Mouse (Mus musculus): ENCODE measurements around the gene Jph2. TPM values are rescaled to one million over a fixed set of nuclear protein-coding genes. Genes with fewer than 3 reads are reported as not detected.

Gene Jph2
- polyA plus RNA-seq, 1 experiment from 2014 or later = 41.0 TPM

GRCm38 (mm10) chr2:163343671-163344070 lies 54.1 kb downstream of the Jph2 start:
- ATAC-seq (replicated peaks; ENCODE audit: insufficient number of reproducible peaks, insufficient read depth, low FRiP score, low read depth) = no peak
- H3K9me3 ChIP-seq (replicated peaks) = no peaks in the 10 kb centered on the region
- H3K27me3 ChIP-seq = peaks cover 16% of the 10 kb centered on the region
- no peak overlapping the region for H3K9ac ChIP-seq
- peaks cover 27% of the 10 kb centered on the region; the same call in 1 of the 2 replicates for H3K36me3 ChIP-seq
- H3K27ac ChIP-seq = no peak overlapping the region
- WGBS = 93% methylated on average over 4 of the region's 4 CpGs
- H3K4me2 ChIP-seq = no peak overlapping the region
- H3K4me1 ChIP-seq (replicated peaks) = peaks cover 76% of the 10 kb centered on the region
- H3K4me3 ChIP-seq = no peak overlapping the region

GRCm38 (mm10) chr2:163340263-163340662 lies 57.5 kb downstream of the Jph2 start:
- H3K9me3 ChIP-seq (replicated peaks) = no peaks in the 10 kb centered on the region
- WGBS = 12% methylated on average over 9 of the region's 9 CpGs
- no peak overlapping the region for H3K9ac ChIP-seq
- peaks cover 23% of the 10 kb centered on the region for H3K27me3 ChIP-seq
- H3K4me3 ChIP-seq = no peak overlapping the region
- H3K4me1 ChIP-seq (replicated peaks) = peaks cover 48% of the 10 kb centered on the region
- no peak overlapping the region for H3K4me2 ChIP-seq
- peak overlapping the region; percentile 58 for H3K27ac ChIP-seq
- peaks cover 56% of the 10 kb centered on the region for H3K36me3 ChIP-seq
- 0 out of 2 replicates have a peak, but pooled peaks have one; percentile 61 for ATAC-seq (replicated peaks; ENCODE audit: insufficient number of reproducible peaks, insufficient read depth, low FRiP score, low read depth)

DNA sequence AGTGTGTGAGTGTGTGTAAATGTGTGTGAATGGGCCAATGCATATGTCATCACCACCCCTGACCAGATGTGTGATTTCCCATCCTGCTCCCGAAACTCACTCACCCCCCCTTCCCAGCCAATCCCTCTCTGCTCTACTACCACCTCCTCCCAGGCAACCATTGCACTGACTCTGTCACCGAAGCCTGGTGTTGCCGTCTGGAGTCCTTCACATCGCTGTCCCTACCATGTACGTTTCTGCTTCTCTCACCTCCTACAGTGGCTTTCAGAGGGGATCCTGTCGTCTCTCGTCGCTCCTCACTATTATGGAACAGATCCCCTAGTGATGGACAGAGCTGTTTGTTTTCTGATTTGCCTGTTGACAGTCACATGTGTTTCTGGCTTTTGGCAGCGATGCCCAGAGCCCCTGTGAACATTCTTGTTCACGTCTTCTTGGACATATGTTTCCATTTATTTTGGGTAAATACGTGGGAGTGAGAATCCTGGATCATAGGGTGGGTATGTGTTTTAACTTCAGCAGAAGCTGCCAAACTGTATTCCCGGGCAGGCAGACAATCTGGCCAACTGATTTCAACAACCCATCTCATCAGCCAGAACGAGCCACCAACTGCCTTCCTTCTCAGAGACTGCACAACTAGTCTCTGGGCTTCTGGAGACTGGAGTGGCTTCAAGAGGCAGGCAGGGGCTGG lies 65.3 kb downstream of the Jph2 start:
- H3K27me3 ChIP-seq = no peaks in the 10 kb centered on the region; the same call in 1 of the 2 replicates
- H3K4me1 ChIP-seq (replicated peaks) = peaks cover 23% of the 10 kb centered on the region
- H3K27ac ChIP-seq = peak overlapping the region; percentile 25
- no peak overlapping the region for H3K4me3 ChIP-seq
- H3K36me3 ChIP-seq = peaks cover 18% of the 10 kb centered on the region
- ATAC-seq (replicated peaks; ENCODE audit: insufficient number of reproducible peaks, insufficient read depth, low FRiP score, low read depth) = no peak
- no peak overlapping the region for H3K9ac ChIP-seq
- H3K9me3 ChIP-seq (replicated peaks) = no peaks in the 10 kb centered on the region
- 35% methylated on average over 13 of the region's 13 CpGs for WGBS
- 0 out of 2 replicates have a peak overlapping the region, but pooled peaks have one; percentile 6 for H3K4me2 ChIP-seq

DNA sequence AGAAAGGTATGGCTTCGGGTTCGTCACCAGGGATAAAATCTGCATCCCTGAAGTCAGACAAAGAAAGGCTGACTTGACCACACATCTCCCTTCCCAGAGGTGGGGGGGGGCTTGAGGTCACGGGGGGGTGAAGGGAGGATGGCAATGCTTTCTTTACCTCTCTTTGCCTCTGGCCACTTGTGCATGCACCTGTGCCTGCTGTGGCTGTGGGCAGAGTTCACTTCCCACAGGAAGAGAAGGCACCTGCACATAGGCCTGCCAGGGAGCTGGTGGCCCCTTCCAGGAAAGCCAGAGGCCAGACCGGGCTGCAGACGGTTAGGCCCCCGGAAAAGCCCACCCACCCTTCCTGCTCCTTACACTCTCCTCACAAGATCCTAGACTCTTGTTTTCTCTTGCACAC lies 66.4 kb downstream of the Jph2 start:
- Histone ChIP-seq H3K4me3 (no peak overlapping the region), H3K9me3 (replicated peaks) (no peaks in the 10 kb centered on the region), H3K36me3 (peaks cover 7% of the 10 kb centered on the region), H3K4me2 (no peak overlapping the region), H3K27me3 (no peaks in the 10 kb centered on the region; the same call in 1 of the 2 replicates), H3K4me1 (replicated peaks) (peaks cover 22% of the 10 kb centered on the region), H3K9ac (no peak overlapping the region), H3K27ac (no peak overlapping the region)
- 78% methylated on average over 6 of the region's 6 CpGs for WGBS
- ATAC-seq (replicated peaks; ENCODE audit: insufficient number of reproducible peaks, insufficient read depth, low FRiP score, low read depth) = no peak

- Histone ChIP-seq H3K4me1 (replicated peaks) (peaks cover 19% of the 10 kb centered on the region), H3K9me3 (replicated peaks) (no peaks in the 10 kb centered on the region), H3K4me3 (no peak overlapping the region), H3K9ac (no peak overlapping the region), H3K36me3 (peaks cover 2% of the 10 kb centered on the region; the same call in 1 of the 2 replicates), H3K27ac (no peak overlapping the region), H3K4me2 (no peak overlapping the region), H3K27me3 (no peaks in the 10 kb centered on the region; the same call in 1 of the 2 replicates)
- no peak for ATAC-seq (replicated peaks; ENCODE audit: insufficient number of reproducible peaks, insufficient read depth, low FRiP score, low read depth)
- 31% methylated on average over 7 of the region's 7 CpGs for WGBS
These were observed 67.1 kb downstream of the Jph2 start for GRCm38 (mm10) chr2:163330742-163331141.

DNA sequence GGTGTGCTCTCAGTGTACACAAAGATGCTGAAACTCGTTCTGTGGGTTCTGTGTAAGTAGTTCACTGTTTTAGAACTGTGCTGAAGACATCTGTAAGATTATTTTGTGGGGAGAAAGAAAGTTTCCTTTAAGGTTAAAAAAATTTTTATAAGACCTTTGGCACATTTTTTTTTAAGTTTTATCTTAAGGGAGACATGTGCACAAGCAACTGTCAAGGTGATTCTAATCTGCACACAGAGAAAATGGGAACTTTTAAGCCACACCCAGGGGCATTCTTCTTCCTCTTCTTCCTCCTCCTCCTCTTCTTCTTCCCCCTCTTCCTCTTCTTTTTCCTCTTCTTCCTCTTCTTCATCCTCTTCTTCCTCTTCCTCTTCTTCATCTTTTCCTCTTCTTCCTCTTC lies 74.6 kb downstream of the Jph2 start:
- 44% methylated on average over 1 of the region's 1 CpGs for WGBS
- Histone ChIP-seq H3K9me3 (replicated peaks) (no peaks in the 10 kb centered on the region), H3K36me3 (no peaks in the 10 kb centered on the region), H3K4me3 (no peak overlapping the region), H3K4me2 (no peak overlapping the region), H3K4me1 (replicated peaks) (no peaks in the 10 kb centered on the region), H3K27ac (no peak overlapping the region), H3K9ac (no peak overlapping the region), H3K27me3 (peaks cover 11% of the 10 kb centered on the region; the same call in 1 of the 2 replicates)
- no peak for ATAC-seq (replicated peaks; ENCODE audit: insufficient number of reproducible peaks, insufficient read depth, low FRiP score, low read depth)

DNA sequence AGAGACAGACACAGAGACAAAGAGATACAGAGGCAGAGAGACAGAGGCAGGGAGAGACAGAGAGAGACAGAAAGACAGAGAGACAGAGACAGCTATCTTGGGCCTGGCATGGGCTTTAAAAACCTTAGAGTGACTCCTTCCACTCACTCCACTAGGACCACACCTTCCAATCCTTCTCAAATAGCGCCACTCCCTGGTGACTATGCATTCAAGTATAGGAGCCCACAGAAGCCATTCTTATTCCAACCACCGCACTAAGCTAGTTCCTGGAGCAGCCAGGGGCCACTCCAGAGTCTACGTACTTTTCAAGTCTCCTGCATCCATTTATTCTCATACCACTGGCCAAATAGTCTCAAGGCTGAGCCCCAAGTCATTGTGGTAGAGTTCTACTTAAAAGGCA lies 79.0 kb downstream of the Jph2 start:
- H3K27me3 ChIP-seq = peaks cover 9% of the 10 kb centered on the region; the same call in 1 of the 2 replicates
- H3K4me1 ChIP-seq (replicated peaks) = no peaks in the 10 kb centered on the region
- H3K9me3 ChIP-seq (replicated peaks) = no peaks in the 10 kb centered on the region
- H3K4me3 ChIP-seq = no peak overlapping the region
- no peak overlapping the region for H3K9ac ChIP-seq
- 81% methylated on average over 3 of the region's 3 CpGs for WGBS
- H3K36me3 ChIP-seq = no peaks in the 10 kb centered on the region
- no peak overlapping the region for H3K27ac ChIP-seq
- ATAC-seq (replicated peaks; ENCODE audit: insufficient number of reproducible peaks, insufficient read depth, low FRiP score, low read depth) = no peak
- no peak overlapping the region for H3K4me2 ChIP-seq

DNA sequence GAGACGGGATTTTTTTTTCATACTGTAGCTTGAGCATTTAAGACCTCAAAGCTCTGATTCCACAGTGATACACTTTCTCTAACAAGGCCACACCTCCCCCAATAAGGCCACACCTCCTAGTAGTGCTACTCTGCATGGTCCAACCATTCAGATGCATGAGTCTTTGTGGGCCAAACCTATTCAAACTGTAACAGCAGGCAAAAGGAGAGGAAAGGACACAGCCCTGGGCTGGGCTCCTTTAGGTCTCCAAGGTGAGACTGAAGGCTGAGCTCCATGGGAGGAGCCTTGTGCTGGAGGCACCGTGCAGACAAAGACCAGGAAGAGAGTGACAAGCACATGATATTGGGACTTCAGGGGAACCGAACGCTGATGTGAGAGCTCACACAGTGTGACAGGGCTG lies 80.5 kb downstream of the Jph2 start:
- no peak overlapping the region for H3K9ac ChIP-seq
- WGBS = 54% methylated on average over 4 of the region's 4 CpGs
- ATAC-seq (replicated peaks; ENCODE audit: insufficient number of reproducible peaks, insufficient read depth, low FRiP score, low read depth) = no peak

GRCm38 (mm10) chr2:163310163-163310688 lies 87.6 kb downstream of the Jph2 start:
- H3K9ac ChIP-seq = no peak overlapping the region
- 70% methylated on average over 11 of the region's 11 CpGs for WGBS
- H3K4me3 ChIP-seq = no peak overlapping the region
- H3K27me3 ChIP-seq = 0 out of 2 replicates have a peak, but pooled peaks cover 2% of the 10 kb centered on the region
- ATAC-seq (replicated peaks; ENCODE audit: insufficient number of reproducible peaks, insufficient read depth, low FRiP score, low read depth) = no peak
- H3K27ac ChIP-seq = no peak overlapping the region
- no peak overlapping the region for H3K4me2 ChIP-seq
- H3K9me3 ChIP-seq (replicated peaks) = no peaks in the 10 kb centered on the region
- H3K36me3 ChIP-seq = no peaks in the 10 kb centered on the region
- no peaks in the 10 kb centered on the region for H3K4me1 ChIP-seq (replicated peaks)

More for the DNA sequence above, 80.5 kb downstream of the Jph2 start:
- Histone ChIP-seq H3K27ac (no peak overlapping the region), H3K4me2 (no peak overlapping the region), H3K4me1 (replicated peaks) (no peaks in the 10 kb centered on the region), H3K36me3 (no peaks in the 10 kb centered on the region), H3K9me3 (replicated peaks) (no peaks in the 10 kb centered on the region), H3K27me3 (peaks cover 9% of the 10 kb centered on the region; the same call in 1 of the 2 replicates), H3K4me3 (no peak overlapping the region)

GRCm38 (mm10) chr2:163309376-163309775 lies 88.4 kb downstream of the Jph2 start:
- H3K9me3 ChIP-seq (replicated peaks) = no peaks in the 10 kb centered on the region
- no peaks in the 10 kb centered on the region for H3K36me3 ChIP-seq
- no peaks in the 10 kb centered on the region for H3K4me1 ChIP-seq (replicated peaks)
- no peak for ATAC-seq (replicated peaks; ENCODE audit: insufficient number of reproducible peaks, insufficient read depth, low FRiP score, low read depth)
- H3K4me2 ChIP-seq = no peak overlapping the region
- no peak overlapping the region for H3K4me3 ChIP-seq
- H3K27ac ChIP-seq = no peak overlapping the region
- no peak overlapping the region for H3K9ac ChIP-seq
- H3K27me3 ChIP-seq = 0 out of 2 replicates have a peak, but pooled peaks cover 2% of the 10 kb centered on the region
- 90% methylated on average over 17 of the region's 17 CpGs for WGBS

DNA sequence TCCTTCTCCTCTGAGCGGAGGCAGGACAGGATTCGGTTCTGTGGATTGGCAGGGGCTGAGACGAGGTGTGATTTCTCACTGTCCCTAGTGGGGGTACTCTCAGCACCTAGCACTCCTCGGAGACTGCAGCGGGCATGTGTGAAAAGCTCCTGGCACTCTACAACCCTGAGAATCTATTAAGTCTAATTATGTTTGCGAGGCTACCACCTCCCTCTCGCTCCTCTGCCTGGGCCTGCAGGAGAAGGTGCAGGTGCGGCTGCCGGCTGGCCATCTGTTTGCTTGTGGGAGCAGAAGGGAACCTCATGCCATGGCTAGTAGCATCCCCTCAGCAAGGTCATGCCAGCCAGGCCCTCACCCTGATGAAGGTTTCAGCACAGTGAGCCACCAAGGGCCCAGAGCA lies 94.8 kb downstream of the Jph2 start:
- Histone ChIP-seq H3K4me1 (replicated peaks) (no peaks in the 10 kb centered on the region), H3K4me2 (no peak overlapping the region), H3K27ac (no peak overlapping the region), H3K4me3 (no peak overlapping the region), H3K36me3 (no peaks in the 10 kb centered on the region), H3K9ac (no peak overlapping the region), H3K9me3 (replicated peaks) (no peaks in the 10 kb centered on the region), H3K27me3 (no peaks in the 10 kb centered on the region)
- WGBS = 53% methylated on average over 9 of the region's 9 CpGs
- no peak for ATAC-seq (replicated peaks; ENCODE audit: insufficient number of reproducible peaks, insufficient read depth, low FRiP score, low read depth)

DNA sequence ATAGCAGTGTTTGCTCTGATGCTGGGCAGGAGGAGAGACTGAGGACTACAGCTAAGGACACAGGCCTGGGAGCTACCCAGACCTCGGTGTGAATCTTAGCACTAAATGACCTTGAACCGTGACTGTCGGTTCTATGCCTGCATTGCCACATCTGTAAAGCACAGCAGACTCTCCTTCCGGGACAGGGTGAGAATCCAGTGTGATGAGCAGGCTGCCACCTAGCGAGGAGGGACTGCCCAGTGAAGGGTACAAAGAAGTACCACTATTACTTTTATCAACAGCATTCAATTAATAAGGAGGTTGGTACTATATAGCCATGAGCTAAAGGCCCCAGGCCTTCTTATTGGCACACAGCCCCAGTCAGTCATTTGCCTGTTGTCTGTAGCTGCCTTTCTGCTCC lies 96.2 kb downstream of the Jph2 start:
- Histone ChIP-seq H3K27me3 (no peaks in the 10 kb centered on the region), H3K4me1 (replicated peaks) (no peaks in the 10 kb centered on the region), H3K36me3 (no peaks in the 10 kb centered on the region), H3K4me2 (no peak overlapping the region), H3K9me3 (replicated peaks) (no peaks in the 10 kb centered on the region), H3K4me3 (no peak overlapping the region), H3K27ac (no peak overlapping the region), H3K9ac (no peak overlapping the region)
- no peak for ATAC-seq (replicated peaks; ENCODE audit: insufficient number of reproducible peaks, insufficient read depth, low FRiP score, low read depth)
- 42% methylated on average over 5 of the region's 5 CpGs for WGBS

Data from heart, embryonic 15.5 days (tissue).